Mouse (Mus musculus) kidney, embryonic 15.5 days (tissue): ENCODE results near the gene Tmem132d. TPM values are rescaled to one million over a fixed set of nuclear protein-coding genes. Genes with fewer than 3 reads are reported as not detected.
"Not testable (repeated sequence)": the region's sequence is repeated elsewhere in the genome, so short reads cannot be mapped to it uniquely, and the experiment has no call there.

ENCODE experiments used
- ATAC-seq: fragments of 200-750 bp; cut with Nextera tagmentation; replicated peaks from 2 replicates; pipeline ENCODE4 v1.8.0; 2017; ENCODE audit warnings: moderate TSS enrichment; ENCODE audit not compliant: low FRiP score
- H3K27ac ChIP-seq: fragments of 300-500 bp; sonication (generic); 2 replicates; pipeline ENCODE4 v1.5.1; 2015; ENCODE audit warnings: mild to moderate bottlenecking, inconsistent platforms
- H3K27me3 ChIP-seq: fragments of 300-500 bp; sonication (generic); 2 replicates; pipeline ENCODE4 v1.6.1; 2015; ENCODE audit warnings: inconsistent platforms
- H3K36me3 ChIP-seq: fragments of 300-500 bp; sonication (generic); 2 replicates; pipeline ENCODE4 v1.6.1; 2015; ENCODE audit warnings: inconsistent platforms
- H3K4me1 ChIP-seq: fragments of 300-500 bp; sonication (generic); 2 replicates; pipeline ENCODE4 v1.6.1; 2015; ENCODE audit warnings: inconsistent platforms
- H3K4me2 ChIP-seq: fragments of 300-500 bp; sonication (generic); 2 replicates; pipeline ENCODE4 v1.6.1; 2015; ENCODE audit warnings: moderate library complexity, mild to moderate bottlenecking, inconsistent platforms
- H3K4me3 ChIP-seq: fragments of 300-500 bp; sonication (generic); replicated peaks from 2 replicates; pipeline ENCODE4 v1.5.1; 2015; ENCODE audit warnings: mild to moderate bottlenecking, inconsistent platforms
- H3K9ac ChIP-seq: fragments of 300-500 bp; sonication (generic); 2 replicates; pipeline ENCODE4 v1.6.1; 2015; ENCODE audit warnings: mild to moderate bottlenecking, inconsistent platforms
- H3K9me3 ChIP-seq: fragments of 300-500 bp; sonication (generic); replicated peaks from 2 replicates; pipeline ENCODE4 v1.6.1; 2016; ENCODE audit warnings: inconsistent platforms
- WGBS: fragments of 180-500 bp; shearing (Covaris S2); methylation state at CpG from one replicate; pipeline ENCODE4 v1.1.7; 2015; ENCODE audit warnings: mixed read lengths; 5-methylcytosine and 5-hydroxymethylcytosine counted together
- polyA plus RNA-seq: library from polyadenylated mRNA; unstranded; fragments of >200 nt; fragmentation: Nextera tagmentation; extraction: Ambion mirVana; gene quantifications from 2 replicates; pipeline ENCODE4 v1.2.1, GENCODE M21; 2015

Tmem132d gene
- polyA plus RNA-seq, 1 experiment from 2014 or later: 0.30 TPM

DNA sequence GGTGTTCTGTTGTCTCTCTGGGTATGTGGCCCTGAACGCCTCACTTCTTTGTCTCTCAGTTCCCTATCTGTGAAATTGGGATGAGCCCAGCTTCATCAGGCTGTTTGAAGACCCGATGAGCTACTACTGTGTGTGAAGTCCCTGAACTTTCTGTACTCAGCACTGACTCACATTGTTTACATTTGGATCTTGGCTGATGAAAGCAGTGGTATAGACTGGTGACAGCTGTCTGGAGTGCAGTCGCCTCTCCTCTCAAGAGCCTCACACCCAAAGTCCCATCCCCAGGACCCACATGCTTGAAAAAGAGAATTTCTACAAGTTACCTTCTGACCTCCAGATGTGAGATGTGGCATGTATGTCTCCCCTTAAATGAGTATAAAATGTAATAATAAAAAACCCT lies 625.5 kb downstream of the Tmem132d start:
- Histone ChIP-seq H3K9ac (no peak overlapping the region), H3K4me1 (no peaks in the 10 kb centered on the region), H3K4me3 (no peak overlapping the region), H3K9me3 (no peaks in the 10 kb centered on the region), H3K4me2 (no peak overlapping the region), H3K27me3 (no peaks in the 10 kb centered on the region), H3K27ac (no peak overlapping the region), H3K36me3 (no peaks in the 10 kb centered on the region)
- WGBS: 65% methylated on average over 3 of the region's 3 CpGs
- no peak for ATAC-seq

GRCm38 (mm10) chr5:127806850-127807249 lies 626.0 kb downstream of the Tmem132d start:
- WGBS: 56% methylated on average over 12 of the region's 12 CpGs
- Histone ChIP-seq H3K36me3 (no peaks in the 10 kb centered on the region), H3K9ac (no peak overlapping the region), H3K4me1 (no peaks in the 10 kb centered on the region), H3K27me3 (no peaks in the 10 kb centered on the region), H3K9me3 (no peaks in the 10 kb centered on the region), H3K27ac (no peak overlapping the region), H3K4me3 (no peak overlapping the region), H3K4me2 (no peak overlapping the region)
- no peak for ATAC-seq

DNA sequence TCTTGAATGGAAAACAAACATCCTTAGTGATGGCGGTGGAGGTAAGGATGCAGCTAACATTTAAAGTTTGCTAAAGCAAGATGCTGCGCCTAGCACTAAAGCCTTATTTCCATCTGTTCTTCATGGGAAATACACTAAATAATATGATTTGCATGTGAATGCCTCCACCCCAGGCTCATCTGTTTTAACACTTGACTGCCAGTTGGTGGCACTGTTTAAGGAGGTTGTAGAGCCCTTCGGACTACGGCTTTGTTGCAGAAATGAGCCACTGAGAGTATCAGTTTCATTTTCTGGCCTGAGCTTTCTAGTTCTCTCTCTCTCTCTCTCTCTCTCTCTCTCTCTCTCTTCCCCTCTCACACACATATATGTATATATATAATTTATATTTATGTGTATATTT lies 632.0 kb downstream of the Tmem132d start:
- WGBS: 61% methylated on average over 4 of the region's 4 CpGs
- no peak for ATAC-seq
- no peaks in the 10 kb centered on the region for H3K9me3 ChIP-seq
- H3K27ac ChIP-seq: no peak overlapping the region
- H3K36me3 ChIP-seq: no peaks in the 10 kb centered on the region
- no peaks in the 10 kb centered on the region for H3K4me1 ChIP-seq
- no peak overlapping the region for H3K4me3 ChIP-seq
- no peak overlapping the region for H3K4me2 ChIP-seq
- no peaks in the 10 kb centered on the region; the same call in 1 of the 2 replicates for H3K27me3 ChIP-seq
- no peak overlapping the region for H3K9ac ChIP-seq

- Histone ChIP-seq H3K36me3 (no peaks in the 10 kb centered on the region), H3K9ac (no peak overlapping the region), H3K9me3 (no peaks in the 10 kb centered on the region), H3K4me3 (no peak overlapping the region), H3K27me3 (no peaks in the 10 kb centered on the region), H3K27ac (no peak overlapping the region), H3K4me1 (no peaks in the 10 kb centered on the region), H3K4me2 (no peak overlapping the region)
- no peak for ATAC-seq
- 38% methylated on average over 5 of the region's 5 CpGs for WGBS
Measured at GRCm38 (mm10) chr5:127781221-127781620, 651.7 kb downstream of the Tmem132d start.

DNA sequence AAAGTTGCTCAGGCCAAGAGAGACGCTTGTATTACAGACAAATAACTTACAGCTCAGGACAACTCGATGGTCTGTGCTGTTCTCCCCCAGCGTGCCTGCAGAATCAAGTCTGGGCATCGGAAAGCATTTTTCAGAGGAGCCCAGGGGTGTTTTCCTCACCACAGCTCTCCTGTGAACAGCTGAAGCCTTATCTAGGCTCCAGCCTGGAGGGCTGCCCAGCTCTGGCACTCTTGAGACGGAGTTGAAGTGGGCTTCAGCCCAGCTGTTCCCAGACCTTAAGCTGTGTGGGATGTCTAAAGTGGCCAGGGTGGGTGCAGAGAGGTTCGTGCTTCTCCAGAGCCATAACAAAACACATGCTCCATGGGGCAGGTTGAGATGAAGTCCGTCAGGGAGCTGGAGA lies 657.1 kb downstream of the Tmem132d start:
- no peak overlapping the region for H3K27ac ChIP-seq
- WGBS: 71% methylated on average over 7 of the region's 7 CpGs
- no peak overlapping the region for H3K9ac ChIP-seq
- no peaks in the 10 kb centered on the region for H3K36me3 ChIP-seq
- no peaks in the 10 kb centered on the region for H3K4me1 ChIP-seq
- ATAC-seq: no peak
- no peaks in the 10 kb centered on the region for H3K9me3 ChIP-seq
- no peak overlapping the region for H3K4me2 ChIP-seq
- no peaks in the 10 kb centered on the region for H3K27me3 ChIP-seq
- no peak overlapping the region for H3K4me3 ChIP-seq

- Histone ChIP-seq H3K4me1 (no peaks in the 10 kb centered on the region), H3K9me3 (no peaks in the 10 kb centered on the region), H3K36me3 (no peaks in the 10 kb centered on the region), H3K27ac (no peak overlapping the region), H3K9ac (no peak overlapping the region), H3K4me3 (no peak overlapping the region), H3K4me2 (no peak overlapping the region), H3K27me3 (no peaks in the 10 kb centered on the region)
- 77% methylated on average over 4 of the region's 4 CpGs for WGBS
- no peak for ATAC-seq
Measured at GRCm38 (mm10) chr5:127758576-127758975, 674.3 kb downstream of the Tmem132d start.

DNA sequence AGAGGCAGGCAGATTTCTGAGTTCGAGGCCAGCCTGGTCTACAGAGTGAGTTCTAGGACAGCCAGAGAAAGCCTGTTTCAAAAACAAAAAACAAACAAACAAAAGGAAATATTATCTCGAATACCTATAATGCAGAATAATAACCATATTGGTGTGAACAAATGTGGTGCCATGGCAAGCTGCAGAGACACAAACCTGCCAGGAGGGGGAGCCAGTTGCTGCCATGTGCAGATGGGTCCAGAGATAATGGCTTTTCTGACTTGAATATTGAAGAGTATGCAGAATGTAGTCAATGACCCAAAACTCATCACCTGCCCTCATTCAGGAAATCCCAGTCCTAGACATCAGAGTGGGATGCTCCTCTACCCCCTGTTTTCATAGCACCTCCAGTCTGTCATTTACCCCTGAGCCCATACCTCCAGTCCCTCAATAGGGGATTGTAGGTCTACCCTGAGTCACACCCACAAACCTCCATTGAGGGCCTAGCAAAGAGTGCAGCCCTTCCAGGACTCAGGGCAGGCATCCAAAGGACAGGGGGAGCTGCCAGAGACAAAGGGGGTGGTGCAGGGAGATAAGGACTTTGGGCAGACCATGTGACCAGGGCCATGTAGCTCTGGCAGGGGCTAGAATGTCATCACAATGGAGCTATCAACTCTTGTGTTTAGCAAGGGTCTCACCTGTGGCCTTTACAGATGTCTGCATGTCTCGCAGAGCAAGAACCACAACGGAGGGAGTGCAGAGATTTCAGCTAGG lies 676.0 kb downstream of the Tmem132d start:
- Histone ChIP-seq H3K36me3 (no peaks in the 10 kb centered on the region), H3K4me1 (no peaks in the 10 kb centered on the region), H3K9me3 (no peaks in the 10 kb centered on the region), H3K9ac (no peak overlapping the region), H3K27ac (no peak overlapping the region), H3K4me3 (no peak overlapping the region), H3K27me3 (no peaks in the 10 kb centered on the region), H3K4me2 (no peak overlapping the region)
- WGBS: 84% methylated on average over 4 of the region's 4 CpGs
- ATAC-seq: no peak

DNA sequence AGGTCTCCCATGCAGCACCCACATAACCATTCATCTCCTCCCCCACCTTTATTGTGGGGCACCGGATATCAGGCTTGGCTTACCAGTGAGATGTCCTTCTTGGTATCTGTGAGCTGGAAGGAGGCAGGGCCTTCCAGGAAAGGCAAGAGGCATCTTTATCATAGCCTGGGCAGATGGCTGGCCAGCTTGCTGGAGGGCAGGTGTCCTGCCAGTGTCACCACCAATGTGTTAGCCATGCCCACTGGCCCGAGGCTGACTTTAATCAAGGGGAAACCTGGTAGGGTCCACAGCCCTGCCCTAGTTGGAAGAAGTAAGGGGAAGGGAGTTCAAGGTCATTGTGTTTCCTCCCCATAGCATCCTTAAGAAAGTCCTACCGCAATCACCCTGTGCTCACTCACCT lies 676.9 kb downstream of the Tmem132d start:
- no peak overlapping the region for H3K9ac ChIP-seq
- H3K4me1 ChIP-seq: no peaks in the 10 kb centered on the region
- no peak for ATAC-seq
- no peak overlapping the region for H3K4me2 ChIP-seq
- WGBS: 82% methylated on average over 3 of the region's 3 CpGs
- no peaks in the 10 kb centered on the region for H3K9me3 ChIP-seq
- no peak overlapping the region for H3K27ac ChIP-seq
- H3K36me3 ChIP-seq: no peaks in the 10 kb centered on the region
- no peak overlapping the region for H3K4me3 ChIP-seq
- H3K27me3 ChIP-seq: no peaks in the 10 kb centered on the region

DNA sequence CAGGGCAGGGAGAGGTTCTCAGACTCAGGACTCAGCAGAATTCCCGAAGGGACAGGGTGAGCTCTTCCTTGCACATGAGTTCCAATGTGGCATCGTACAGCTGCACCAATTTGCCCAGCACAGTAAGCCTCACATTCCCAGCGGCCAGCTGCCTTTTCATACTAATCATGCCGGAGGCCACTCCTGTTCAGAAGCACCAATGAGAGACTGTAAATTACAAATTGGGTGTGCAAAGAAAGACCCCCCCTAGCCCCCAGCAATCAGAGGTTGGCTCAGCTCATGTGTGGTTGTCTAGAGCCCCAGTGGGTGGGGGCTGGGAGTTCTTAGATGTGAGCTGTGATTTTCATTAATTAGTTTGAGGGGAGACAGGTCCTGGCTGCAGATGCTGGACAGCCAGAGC lies 677.3 kb downstream of the Tmem132d start:
- H3K4me3 ChIP-seq: no peak overlapping the region
- no peak overlapping the region for H3K9ac ChIP-seq
- H3K27ac ChIP-seq: no peak overlapping the region
- H3K27me3 ChIP-seq: no peaks in the 10 kb centered on the region
- H3K4me1 ChIP-seq: no peaks in the 10 kb centered on the region
- H3K9me3 ChIP-seq: no peaks in the 10 kb centered on the region
- no peaks in the 10 kb centered on the region for H3K36me3 ChIP-seq
- H3K4me2 ChIP-seq: no peak overlapping the region
- ATAC-seq: no peak
- 80% methylated on average over 4 of the region's 4 CpGs for WGBS

DNA sequence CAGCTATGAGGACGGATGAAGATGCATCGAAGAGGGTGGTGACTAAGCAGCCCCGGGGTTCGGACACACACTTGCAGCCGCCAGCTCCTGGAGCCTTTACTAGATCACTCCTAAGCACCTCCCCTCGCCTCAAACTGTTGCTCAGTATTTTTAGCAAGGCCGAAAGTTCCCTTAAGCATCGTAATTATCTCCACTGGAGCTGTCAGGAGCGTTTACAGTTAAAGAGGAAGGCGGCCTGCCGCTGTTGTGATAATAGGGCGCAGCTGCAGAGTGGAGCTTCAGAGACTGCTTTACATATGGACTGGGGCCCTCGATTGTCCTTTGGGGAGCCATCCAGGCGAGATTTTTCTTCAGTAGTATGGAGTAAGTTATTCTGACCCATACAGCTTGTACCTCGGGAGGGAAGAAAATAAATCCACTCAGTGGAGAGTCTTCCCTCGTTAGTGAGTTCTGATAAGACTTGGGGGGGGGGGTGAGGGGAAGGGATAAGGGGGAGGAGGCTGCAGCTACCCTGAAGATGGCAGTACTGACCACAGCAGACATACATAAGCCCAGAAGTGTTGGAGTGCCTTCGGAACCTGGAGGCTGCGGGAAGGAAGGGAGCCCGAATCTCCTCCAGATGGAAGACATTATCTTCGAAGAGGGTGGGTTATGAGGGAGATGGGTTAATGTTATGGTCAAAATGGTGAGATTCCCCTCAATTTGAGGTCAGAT lies 681.5 kb downstream of the Tmem132d start:
- 19% methylated on average over 20 of the region's 20 CpGs for WGBS
- Histone ChIP-seq H3K4me3 (no peak overlapping the region), H3K27ac (no peak overlapping the region), H3K9me3 (no peaks in the 10 kb centered on the region), H3K36me3 (no peaks in the 10 kb centered on the region), H3K27me3 (no peaks in the 10 kb centered on the region), H3K9ac (no peak overlapping the region), H3K4me1 (no peaks in the 10 kb centered on the region), H3K4me2 (peak overlapping the region; percentile 18; the same call in 1 of the 2 replicates)
- peak; percentile 62 for ATAC-seq

GRCm38 (mm10) chr5:127749540-127749939 lies 683.3 kb downstream of the Tmem132d start:
- not testable (repeated sequence) for H3K36me3 ChIP-seq

GRCm38 (mm10) chr5:127741331-127741730 lies 691.5 kb downstream of the Tmem132d start:
- 83% methylated on average over 16 of the region's 16 CpGs for WGBS
- no peak overlapping the region for H3K27ac ChIP-seq
- H3K4me2 ChIP-seq: no peak overlapping the region
- H3K4me1 ChIP-seq: no peaks in the 10 kb centered on the region
- no peaks in the 10 kb centered on the region for H3K36me3 ChIP-seq
- H3K27me3 ChIP-seq: no peaks in the 10 kb centered on the region
- H3K4me3 ChIP-seq: no peak overlapping the region
- H3K9ac ChIP-seq: no peak overlapping the region
- H3K9me3 ChIP-seq: no peaks in the 10 kb centered on the region
- ATAC-seq: no peak

More at GRCm38 (mm10) chr5:127749540-127749939, 683.3 kb downstream of the Tmem132d start:
- WGBS: 92% methylated on average over 3 of the region's 3 CpGs
- H3K9me3 ChIP-seq, H3K9ac ChIP-seq, H3K27ac ChIP-seq, H3K27me3 ChIP-seq, H3K4me3 ChIP-seq, ATAC-seq, H3K4me1 ChIP-seq, H3K4me2 ChIP-seq: not testable (repeated sequence)
